Mouse (Mus musculus) E14TG2a.4 (cell line): ENCODE results near the gene Ccdc114.

ENCODE experiments used
- CTCF ChIP-seq: conservative IDR thresholded peaks from 2 replicates; pipeline ENCODE4 v1.5.1; 2014; ENCODE audit warnings: low read length
- NANOG ChIP-seq: IDR thresholded peaks from 2 replicates; pipeline ENCODE4 v1.6.1; 2014; ENCODE audit warnings: borderline replicate concordance, low read length, mixed read lengths

DNA sequence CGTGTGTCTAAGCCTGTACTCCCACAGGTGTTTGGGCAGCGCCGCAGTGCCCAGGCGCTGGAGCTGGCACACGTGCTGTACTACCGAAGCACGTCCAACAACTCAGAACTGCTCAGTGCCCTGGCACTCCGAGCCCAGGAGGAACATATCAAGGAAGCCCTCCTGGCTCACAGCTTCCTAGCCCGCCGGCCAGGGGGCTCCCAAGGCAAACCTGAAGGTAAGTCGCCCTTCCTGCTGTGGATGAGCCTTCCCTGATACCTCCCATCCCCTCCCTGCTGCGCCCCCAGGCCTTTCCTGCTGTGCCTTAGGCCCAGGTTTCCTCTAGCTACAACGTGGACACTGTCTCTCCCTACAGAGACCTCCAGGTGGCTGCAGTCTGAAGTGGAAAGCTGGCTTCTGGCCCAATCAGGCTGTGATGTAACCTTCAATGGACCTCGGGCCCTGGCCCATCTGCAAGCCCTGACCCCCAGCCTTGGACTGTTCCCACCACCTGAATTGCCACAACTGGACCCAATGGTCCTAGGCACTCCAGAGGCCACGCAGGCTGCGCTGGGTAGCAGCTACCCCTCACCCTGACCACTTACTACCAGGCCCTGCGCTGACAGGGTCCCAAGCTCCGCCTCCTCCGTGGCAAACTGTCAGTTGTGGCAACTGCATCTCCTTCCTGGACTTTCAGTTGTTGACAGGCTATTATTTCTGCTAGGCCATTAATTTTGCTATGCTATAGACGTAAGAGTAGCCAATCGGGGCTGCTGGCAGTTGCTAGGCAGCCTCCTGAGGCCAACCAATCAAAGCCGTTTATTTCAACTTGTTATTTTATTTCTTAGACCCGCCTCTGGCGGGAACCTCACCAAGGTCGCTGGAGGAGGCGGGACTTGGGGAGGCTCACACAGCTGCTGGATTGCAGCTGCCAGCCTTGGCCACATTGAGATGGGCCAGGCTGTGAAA is 7.5 kb upstream of the Ccdc114 start:
- TF ChIP-seq NANOG, result no peak
- no peak for TF ChIP-seq CTCF
